Mouse (Mus musculus): ENCODE results near the gene 2810004N23Rik. TPM values are rescaled to one million over a fixed set of nuclear protein-coding genes. Genes with fewer than 3 reads are reported as not detected.

Gene 2810004N23Rik
- polyA plus RNA-seq, 1 experiment from 2014 or later: 26.2 TPM

DNA sequence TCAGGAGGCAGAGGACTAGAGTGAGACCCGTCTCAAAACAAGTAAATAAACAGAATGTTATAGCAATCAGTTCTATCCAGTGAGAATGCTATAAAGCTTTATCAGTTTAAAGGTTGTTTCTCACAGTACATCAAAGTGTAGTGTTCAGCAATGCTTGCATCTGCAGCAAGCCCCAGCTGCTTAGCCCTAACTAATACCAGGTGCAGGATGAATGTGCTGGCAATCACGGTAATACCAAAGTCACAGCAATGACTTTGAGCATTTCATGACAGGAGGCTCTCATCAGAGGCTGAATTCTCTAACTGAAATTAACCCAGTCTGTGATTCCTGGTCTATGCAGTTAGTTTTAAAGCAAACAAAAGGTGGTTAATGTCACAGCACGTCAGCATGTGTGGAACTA, 29.7 kb upstream of the 2810004N23Rik start:
- Histone ChIP-seq H3K4me3 (no peak overlapping the region), H3K4me1 (replicated peaks) (peaks cover 36% of the 10 kb centered on the region), H3K9me3 (no peaks in the 10 kb centered on the region), H3K9ac (no peak overlapping the region), H3K36me3 (peaks cover 38% of the 10 kb centered on the region), H3K27ac (replicated peaks) (no peak overlapping the region), H3K27me3 (no peaks in the 10 kb centered on the region), H3K4me2 (no peak overlapping the region)
- WGBS: 72% methylated on average over 3 of the region's 3 CpGs
- ATAC-seq (ENCODE audit: low FRiP score, low read depth): no peak

DNA sequence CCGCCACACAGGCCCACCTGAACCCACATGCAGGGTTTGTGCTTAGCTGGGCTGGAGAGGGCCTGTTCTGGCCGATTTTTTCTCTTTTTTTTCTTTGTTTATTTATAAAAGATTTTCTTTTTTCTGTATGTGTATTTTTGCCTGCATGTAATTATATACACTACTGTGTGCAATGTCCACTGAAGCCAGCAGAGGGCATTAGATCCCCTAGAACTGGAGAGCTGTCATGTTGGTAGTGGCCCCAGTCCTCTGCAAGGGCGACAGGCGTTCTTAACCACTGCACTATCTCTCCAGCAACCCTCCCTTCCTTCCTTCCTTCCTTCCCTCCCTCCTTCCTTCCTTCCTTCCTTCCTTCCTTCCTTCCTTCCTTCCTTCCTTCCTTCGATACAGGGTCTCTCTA, 25.5 kb upstream of the 2810004N23Rik start:
- H3K4me2 ChIP-seq: no peak overlapping the region
- 97% methylated on average over 5 of the region's 5 CpGs for WGBS

DNA sequence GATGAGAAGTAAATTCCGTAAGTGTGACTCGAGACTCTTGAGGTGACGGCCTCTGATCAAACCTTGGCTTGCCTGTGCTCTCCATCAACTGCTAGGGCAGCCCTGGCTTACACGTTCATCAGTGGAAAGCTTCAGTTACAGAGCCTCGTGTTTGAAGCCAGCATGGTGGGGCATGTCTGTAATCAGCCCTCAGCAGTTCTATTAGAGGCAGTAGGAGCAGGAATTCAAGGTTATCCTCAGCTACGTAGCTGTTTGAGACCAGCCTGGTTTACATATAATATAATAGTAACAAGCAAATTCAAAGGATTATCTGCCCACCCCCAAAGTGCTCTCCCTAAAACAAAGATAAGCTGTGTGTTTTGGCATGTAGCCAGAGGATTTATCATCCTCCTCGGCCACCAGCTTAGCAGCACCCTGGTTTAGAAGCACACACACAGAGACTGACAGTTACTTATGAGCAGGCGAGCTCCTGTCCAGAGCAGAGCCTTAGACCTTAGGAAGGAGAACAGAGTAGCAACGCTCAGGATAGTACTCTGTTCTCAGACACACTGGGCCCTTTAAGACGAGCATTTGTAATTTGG, 16.1 kb upstream of the 2810004N23Rik start:
- Histone ChIP-seq H3K4me2 (no peak overlapping the region), H3K27me3 (no peaks in the 10 kb centered on the region), H3K9me3 (no peaks in the 10 kb centered on the region), H3K9ac (no peak overlapping the region), H3K36me3 (peaks cover 82% of the 10 kb centered on the region), H3K4me3 (no peak overlapping the region), H3K27ac (replicated peaks) (no peak overlapping the region), H3K4me1 (replicated peaks) (no peaks in the 10 kb centered on the region)
- no peak for ATAC-seq (ENCODE audit: low FRiP score, low read depth)
- 89% methylated on average over 10 of the region's 10 CpGs for WGBS

More for the DNA sequence above, 25.5 kb upstream of the 2810004N23Rik start:
- H3K4me3 ChIP-seq: no peak overlapping the region
- H3K4me1 ChIP-seq (replicated peaks): peaks cover 6% of the 10 kb centered on the region
- H3K27ac ChIP-seq (replicated peaks): no peak overlapping the region
- no peak overlapping the region for H3K9ac ChIP-seq
- H3K36me3 ChIP-seq: peaks cover 66% of the 10 kb centered on the region
- no peaks in the 10 kb centered on the region for H3K9me3 ChIP-seq
- ATAC-seq (ENCODE audit: low FRiP score, low read depth): no peak
- H3K27me3 ChIP-seq: no peaks in the 10 kb centered on the region

DNA sequence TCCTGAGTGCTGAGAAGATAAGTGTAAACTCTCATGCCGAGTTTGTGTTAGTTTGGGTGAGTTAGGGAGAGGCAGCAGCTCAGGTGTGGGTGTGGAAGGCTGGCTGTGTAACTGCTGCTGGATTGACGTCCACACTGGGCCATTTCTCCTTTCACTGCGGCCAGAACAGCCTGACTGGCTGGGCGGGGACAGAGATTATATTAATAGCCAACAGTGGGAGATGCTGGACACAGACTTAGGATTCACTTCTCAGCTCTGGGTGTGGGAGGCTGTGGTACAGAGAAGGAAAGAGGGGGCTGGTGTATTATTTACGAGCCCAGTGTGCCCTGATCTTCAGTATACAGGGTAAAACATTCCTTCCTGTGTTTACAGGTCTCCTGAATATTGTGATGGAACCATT, 15.2 kb upstream of the 2810004N23Rik start:
- no peaks in the 10 kb centered on the region for H3K9me3 ChIP-seq
- no peaks in the 10 kb centered on the region for H3K27me3 ChIP-seq
- ATAC-seq (ENCODE audit: low FRiP score, low read depth): no peak
- 91% methylated on average over 5 of the region's 5 CpGs for WGBS
- no peak overlapping the region for H3K9ac ChIP-seq
- H3K4me1 ChIP-seq (replicated peaks): no peaks in the 10 kb centered on the region
- H3K4me2 ChIP-seq: no peak overlapping the region
- no peak overlapping the region for H3K4me3 ChIP-seq
- no peak overlapping the region for H3K27ac ChIP-seq (replicated peaks)
- H3K36me3 ChIP-seq: peaks cover 82% of the 10 kb centered on the region

DNA sequence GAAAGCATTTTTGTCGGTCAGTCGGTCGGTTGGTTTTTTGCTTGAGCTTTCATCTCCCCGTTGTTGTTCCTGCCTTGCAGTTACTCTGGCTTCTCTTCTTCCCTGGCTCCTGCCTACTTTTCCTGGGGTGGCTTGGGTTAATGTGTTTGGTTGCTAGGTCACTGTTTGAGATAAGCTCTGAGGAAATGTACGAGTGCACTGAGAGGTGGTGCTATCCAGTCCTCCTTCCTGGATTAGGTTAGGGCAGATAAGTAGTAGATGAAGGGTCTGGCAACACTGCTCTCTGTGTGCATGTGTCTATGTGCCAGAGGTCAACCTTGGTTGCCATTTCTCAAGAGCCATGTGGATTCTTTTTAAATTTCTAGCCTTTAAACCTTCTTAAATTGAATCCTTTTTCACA, 9.8 kb upstream of the 2810004N23Rik start:
- Histone ChIP-seq H3K9ac (no peak overlapping the region), H3K27ac (replicated peaks) (no peak overlapping the region), H3K27me3 (no peaks in the 10 kb centered on the region), H3K36me3 (peaks cover 54% of the 10 kb centered on the region), H3K4me1 (replicated peaks) (no peaks in the 10 kb centered on the region), H3K4me3 (no peak overlapping the region), H3K4me2 (no peak overlapping the region), H3K9me3 (no peaks in the 10 kb centered on the region)
- no peak for ATAC-seq (ENCODE audit: low FRiP score, low read depth)
- 88% methylated on average over 5 of the region's 5 CpGs for WGBS

DNA sequence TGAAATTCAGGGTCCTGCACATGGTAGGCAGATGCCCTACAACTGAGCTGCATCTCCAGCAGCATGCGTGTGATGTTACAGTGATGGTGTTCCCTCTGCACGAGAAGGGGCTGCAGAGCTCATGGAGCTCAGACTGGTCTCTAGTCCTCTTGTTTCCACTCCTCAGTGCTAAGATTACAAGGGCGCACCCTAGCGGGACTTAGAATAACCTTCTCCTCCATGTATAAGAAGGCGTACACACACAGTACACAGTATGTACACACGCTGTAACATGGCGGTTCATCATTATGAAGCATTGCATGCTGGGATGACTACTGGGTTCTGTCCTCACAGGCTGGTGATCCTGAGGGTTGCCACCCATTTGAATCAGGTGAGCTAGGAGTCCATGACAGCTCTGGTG, 9.2 kb upstream of the 2810004N23Rik start:
- no peak overlapping the region for H3K27ac ChIP-seq (replicated peaks)
- no peaks in the 10 kb centered on the region for H3K4me1 ChIP-seq (replicated peaks)
- H3K9ac ChIP-seq: no peak overlapping the region
- H3K27me3 ChIP-seq: no peaks in the 10 kb centered on the region
- peaks cover 48% of the 10 kb centered on the region for H3K36me3 ChIP-seq
- 96% methylated on average over 7 of the region's 7 CpGs for whole genome bisulfite sequencing
- ATAC-seq (ENCODE audit: low FRiP score, low read depth): no peak
- no peak overlapping the region for H3K4me2 ChIP-seq
- H3K4me3 ChIP-seq: no peak overlapping the region
- no peaks in the 10 kb centered on the region for H3K9me3 ChIP-seq

DNA sequence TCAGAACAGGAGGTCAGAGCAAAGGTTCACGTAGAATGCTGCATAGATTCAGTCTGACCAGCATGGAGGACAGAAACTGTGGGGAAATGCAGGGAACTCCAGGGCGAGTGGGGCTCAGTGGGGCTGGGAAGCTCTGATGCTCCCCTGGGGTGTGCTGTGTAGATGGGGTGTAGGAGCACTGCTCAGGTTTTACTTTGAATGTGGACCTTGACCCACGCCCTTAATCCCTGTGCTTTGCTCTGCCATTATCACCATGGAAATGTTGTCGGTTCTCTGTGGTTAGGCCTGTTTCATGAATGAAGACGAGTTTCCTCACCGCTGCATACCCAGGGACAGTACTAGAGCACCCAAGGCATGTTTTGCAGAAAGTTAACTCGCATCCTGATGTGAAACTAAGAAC, 8.6 kb upstream of the 2810004N23Rik start:
- 95% methylated on average over 7 of the region's 7 CpGs for WGBS
- Histone ChIP-seq H3K4me3 (no peak overlapping the region), H3K27me3 (no peaks in the 10 kb centered on the region), H3K4me1 (replicated peaks) (no peaks in the 10 kb centered on the region), H3K9me3 (no peaks in the 10 kb centered on the region), H3K9ac (no peak overlapping the region), H3K36me3 (peaks cover 42% of the 10 kb centered on the region), H3K27ac (replicated peaks) (no peak overlapping the region), H3K4me2 (no peak overlapping the region)
- no peak for ATAC-seq (ENCODE audit: low FRiP score, low read depth)

DNA sequence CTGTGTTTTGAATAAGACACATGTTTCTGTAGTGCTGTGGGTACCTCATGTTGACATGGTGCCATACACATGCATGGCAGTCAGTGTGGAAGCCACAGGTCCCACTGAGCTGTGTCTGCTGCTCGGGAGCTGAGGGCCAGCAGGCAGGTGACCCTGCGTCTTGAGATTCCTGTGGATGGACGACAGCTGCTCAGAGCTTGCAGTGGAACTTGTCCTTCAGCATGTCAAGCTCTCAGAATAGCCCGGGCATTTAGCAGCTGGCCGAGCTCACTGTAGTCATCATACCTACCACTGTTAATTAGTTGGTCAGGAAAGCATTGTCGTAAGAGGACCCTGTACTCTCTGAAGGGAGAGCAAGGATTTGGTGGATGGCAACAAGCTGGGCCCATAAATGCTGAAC, 6.8 kb upstream of the 2810004N23Rik start:
- H3K4me1 ChIP-seq (replicated peaks): peaks cover 5% of the 10 kb centered on the region; the same call in 1 of the 2 replicates
- H3K9ac ChIP-seq: no peak overlapping the region
- H3K9me3 ChIP-seq: no peaks in the 10 kb centered on the region
- 88% methylated on average over 6 of the region's 6 CpGs for WGBS
- no peak overlapping the region for H3K4me2 ChIP-seq
- ATAC-seq (ENCODE audit: low FRiP score, low read depth): no peak
- H3K4me3 ChIP-seq: no peak overlapping the region
- peaks cover 35% of the 10 kb centered on the region for H3K36me3 ChIP-seq
- no peak overlapping the region for H3K27ac ChIP-seq (replicated peaks)
- no peaks in the 10 kb centered on the region for H3K27me3 ChIP-seq

DNA sequence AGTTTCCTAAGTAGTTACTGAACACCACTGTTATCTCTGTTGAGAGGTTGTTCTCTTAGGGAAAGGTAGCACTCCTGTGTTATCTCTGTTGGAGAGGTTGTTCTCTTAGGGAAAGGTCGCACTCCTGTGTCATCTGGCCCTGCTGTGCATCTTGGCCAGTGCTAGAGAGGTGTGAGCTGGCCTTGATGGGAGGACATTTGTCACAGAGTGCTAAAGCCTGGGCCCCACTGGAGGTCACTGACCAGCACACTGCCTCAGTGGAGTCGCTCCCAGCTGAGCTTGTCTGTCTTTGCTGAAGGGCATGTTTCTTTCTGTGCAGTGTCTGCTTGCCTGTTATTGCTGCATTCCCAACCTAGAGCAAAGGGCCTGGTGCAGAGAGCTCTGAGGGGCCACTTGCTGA, 4.2 kb upstream of the 2810004N23Rik start:
- Histone ChIP-seq H3K27ac (replicated peaks) (no peak overlapping the region), H3K4me1 (replicated peaks) (peaks cover 19% of the 10 kb centered on the region), H3K4me2 (no peak overlapping the region), H3K9me3 (no peaks in the 10 kb centered on the region), H3K27me3 (no peaks in the 10 kb centered on the region), H3K36me3 (peaks cover 9% of the 10 kb centered on the region), H3K9ac (no peak overlapping the region), H3K4me3 (no peak overlapping the region)
- no peak for ATAC-seq (ENCODE audit: low FRiP score, low read depth)
- 89% methylated on average over 2 of the region's 2 CpGs for WGBS

DNA sequence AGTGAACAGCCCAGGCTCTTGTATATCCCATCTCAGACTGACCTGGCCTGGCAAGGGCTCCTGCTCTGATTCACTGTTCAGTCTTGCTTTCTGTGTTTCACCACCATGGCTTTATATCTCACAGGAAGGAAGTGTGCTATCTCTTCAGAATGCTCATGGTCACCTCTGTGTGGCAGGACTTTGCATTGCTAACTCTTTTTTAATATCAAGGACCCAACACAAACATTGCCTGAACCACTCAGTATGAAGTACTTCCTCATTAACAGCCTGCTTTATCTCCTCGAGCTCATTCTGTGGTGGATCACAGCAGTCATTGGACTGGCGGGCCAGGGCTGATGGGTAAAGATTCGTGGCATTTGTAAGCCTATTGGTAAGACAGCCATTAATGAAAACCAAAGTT, 3.7 kb upstream of the 2810004N23Rik start:
- 88% methylated on average over 3 of the region's 3 CpGs for WGBS
- peaks cover 23% of the 10 kb centered on the region for H3K4me1 ChIP-seq (replicated peaks)

DNA sequence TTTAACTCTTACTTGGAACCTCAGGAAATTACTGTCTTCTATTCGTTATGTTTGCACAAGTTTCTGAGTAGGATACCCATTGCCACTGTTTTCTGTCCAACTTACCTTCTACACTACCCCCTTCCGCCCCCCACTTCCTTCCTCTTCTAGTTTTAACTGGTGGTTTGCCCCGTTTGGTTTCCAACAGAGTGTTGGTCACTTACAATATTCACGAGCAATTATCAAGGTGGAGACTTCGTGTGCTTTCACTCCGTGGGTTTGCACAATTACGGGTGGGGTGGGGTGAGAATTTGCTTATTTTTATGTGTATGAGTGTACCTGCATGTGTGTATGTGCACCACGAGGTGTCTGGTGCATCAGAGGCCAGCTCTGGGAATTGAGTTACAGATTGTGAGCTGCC, 809 bp upstream of the 2810004N23Rik start:
- H3K9me3 ChIP-seq: no peaks in the 10 kb centered on the region
- 23% methylated on average over 8 of the region's 8 CpGs for WGBS
- H3K27me3 ChIP-seq: no peaks in the 10 kb centered on the region
- H3K27ac ChIP-seq (replicated peaks): 0 out of 2 replicates have a peak overlapping the region, but pooled peaks have one; percentile 94
- H3K9ac ChIP-seq: peak overlapping the region; percentile 100
- peaks cover 23% of the 10 kb centered on the region for H3K4me1 ChIP-seq (replicated peaks)
- peak overlapping the region; percentile 94 for H3K4me3 ChIP-seq
- H3K36me3 ChIP-seq: peaks cover 15% of the 10 kb centered on the region
- peak overlapping the region; percentile 84 for H3K4me2 ChIP-seq
- no peak for ATAC-seq (ENCODE audit: low FRiP score, low read depth)

More for the DNA sequence above, 3.7 kb upstream of the 2810004N23Rik start:
- H3K9me3 ChIP-seq: no peaks in the 10 kb centered on the region
- H3K27me3 ChIP-seq: no peaks in the 10 kb centered on the region
- 0 out of 2 replicates have a peak, but pooled peaks cover 5% of the 10 kb centered on the region for H3K36me3 ChIP-seq
- ATAC-seq (ENCODE audit: low FRiP score, low read depth): no peak
- no peak overlapping the region for H3K9ac ChIP-seq
- H3K27ac ChIP-seq (replicated peaks): no peak overlapping the region
- H3K4me3 ChIP-seq: no peak overlapping the region
- no peak overlapping the region for H3K4me2 ChIP-seq

DNA sequence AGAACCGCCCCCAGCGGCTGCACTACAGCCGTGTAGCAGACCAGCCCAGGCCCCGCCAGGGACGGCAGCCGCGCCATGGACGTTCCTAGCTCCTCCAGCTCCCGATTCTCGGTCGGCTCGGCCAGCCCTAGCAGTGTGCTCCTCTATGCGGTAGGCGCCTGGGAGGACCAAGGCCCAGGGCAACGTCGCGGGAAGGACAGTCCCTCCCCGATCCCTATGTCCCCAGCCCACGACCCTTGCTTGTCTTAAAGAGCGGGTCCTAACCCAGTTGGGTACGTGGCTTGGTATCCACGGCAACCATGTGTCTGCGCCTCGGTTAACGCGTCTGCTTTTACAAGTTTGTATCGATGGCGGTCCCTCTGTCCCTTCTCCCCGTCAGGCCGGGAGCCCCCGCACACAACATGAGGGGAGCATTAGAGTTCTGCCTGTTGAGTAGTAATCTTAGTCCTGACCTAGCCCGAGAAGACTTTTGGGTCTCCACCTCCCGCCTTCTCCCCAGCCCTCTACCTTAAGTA, 300 bp upstream of the 2810004N23Rik start:
- Histone ChIP-seq H3K4me1 (replicated peaks) (peaks cover 23% of the 10 kb centered on the region), H3K9ac (peak overlapping the region; percentile 100), H3K4me2 (peak overlapping the region; percentile 84), H3K27me3 (no peaks in the 10 kb centered on the region), H3K4me3 (peak overlapping the region; percentile 94), H3K9me3 (no peaks in the 10 kb centered on the region), H3K27ac (replicated peaks) (peak overlapping the region; percentile 94), H3K36me3 (peaks cover 16% of the 10 kb centered on the region)
- ATAC-seq (ENCODE audit: low FRiP score, low read depth): peak; percentile 90; the same call in 1 of the 2 replicates
- under 1% methylated on average over 33 of the region's 33 CpGs for WGBS

DNA sequence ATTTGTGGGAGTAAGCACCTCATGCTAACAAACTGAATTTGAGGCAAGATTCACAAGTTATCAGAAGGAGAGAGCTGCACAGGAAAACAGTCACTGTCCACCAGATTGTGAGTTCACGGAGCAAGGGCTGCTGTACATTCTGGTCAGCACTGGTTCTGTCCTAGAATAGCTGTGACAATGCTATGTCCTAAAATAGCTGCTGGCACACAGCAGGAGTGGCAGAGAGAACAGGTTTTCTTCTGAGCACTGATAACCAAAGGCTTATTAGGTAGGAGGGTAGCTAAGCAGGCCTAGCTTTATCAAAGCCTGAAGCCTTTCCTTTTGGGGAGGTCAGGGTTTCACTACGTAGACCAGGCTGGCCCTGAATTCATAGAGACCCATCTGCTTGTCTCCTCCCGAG, 2.7 kb downstream of the 2810004N23Rik start:
- Histone ChIP-seq H3K9me3 (no peaks in the 10 kb centered on the region; the same call in 1 of the 2 replicates), H3K36me3 (peaks cover 40% of the 10 kb centered on the region), H3K4me2 (no peak overlapping the region), H3K27ac (replicated peaks) (no peak overlapping the region), H3K27me3 (no peaks in the 10 kb centered on the region), H3K4me1 (replicated peaks) (peaks cover 23% of the 10 kb centered on the region), H3K9ac (no peak overlapping the region), H3K4me3 (no peak overlapping the region)
- ATAC-seq (ENCODE audit: low FRiP score, low read depth): no peak
- 95% methylated on average over 3 of the region's 3 CpGs for WGBS
